Mouse (Mus musculus) CD4-positive, CD25-positive, alpha-beta regulatory T cell, adult 4 months (primary cell): ENCODE data around the gene Nhs. TPM values are rescaled to one million over a fixed set of nuclear protein-coding genes. Genes with fewer than 3 reads are reported as not detected.

ENCODE experiments used
- ATAC-seq: one replicate; pipeline ENCODE4 v1.8.0; 2017
- polyA plus RNA-seq, 2 experiments: library from polyadenylated mRNA; unstranded; fragments of 100-300 nt; shearing (Covaris generic); gene quantifications; one replicate each; pipeline ENCODE4 v1.2.1; 2017

Nhs gene
- polyA plus RNA-seq: under 1 TPM in 1 of 2 experiments, not detected in 1; 0.04 TPM

DNA sequence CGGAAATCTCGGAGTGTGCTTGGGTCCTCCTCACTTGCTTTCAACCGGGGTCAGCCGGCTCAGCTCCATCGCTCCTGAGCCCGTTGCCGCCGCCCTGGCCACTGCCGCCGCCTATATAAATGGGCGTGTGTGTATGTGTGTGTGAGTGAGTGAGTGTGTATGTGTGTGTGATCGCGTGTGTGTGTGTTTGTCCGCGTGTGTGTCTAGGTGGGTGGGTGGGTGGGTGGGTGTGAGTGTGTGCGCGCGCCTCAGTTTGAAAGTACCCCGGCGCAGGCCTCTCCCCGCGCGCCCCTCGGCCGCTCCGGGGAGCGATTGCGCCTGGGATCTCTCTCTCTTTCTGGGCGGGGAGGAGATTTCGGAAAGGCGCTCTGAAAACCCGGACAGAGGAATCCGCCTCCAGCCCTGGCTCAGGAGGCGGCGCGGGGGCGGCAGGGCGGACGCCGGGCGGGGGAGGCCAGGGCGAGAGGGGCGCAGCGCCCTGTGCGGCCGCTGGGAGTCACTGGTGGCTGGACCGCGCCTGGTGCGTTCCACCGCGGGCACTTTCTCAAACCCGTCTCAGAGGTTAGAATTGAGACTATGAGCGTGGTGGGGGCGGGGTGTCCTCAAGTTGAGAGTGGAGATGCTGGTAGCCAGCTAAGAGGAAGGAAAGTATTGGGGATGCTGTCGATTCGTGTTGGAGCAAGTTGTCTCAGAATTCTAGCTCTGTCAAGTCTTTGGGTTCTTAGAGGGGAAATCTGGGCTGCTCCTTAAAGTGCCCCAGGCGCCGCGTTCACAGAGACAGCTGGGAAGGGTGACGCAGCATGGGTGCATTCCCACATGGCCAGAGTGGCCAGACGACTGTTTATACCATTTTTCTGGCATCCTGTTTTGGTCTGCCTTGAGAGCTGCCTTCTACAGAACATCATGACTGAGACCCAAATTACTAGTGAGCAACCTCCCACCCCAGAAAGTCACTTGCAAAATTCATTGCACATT lies at the start of gene Nhs:
Nhs (minus strand) TSS at position 94 of the 975 bp plus-strand sequence.
- ATAC-seq: no peak

DNA sequence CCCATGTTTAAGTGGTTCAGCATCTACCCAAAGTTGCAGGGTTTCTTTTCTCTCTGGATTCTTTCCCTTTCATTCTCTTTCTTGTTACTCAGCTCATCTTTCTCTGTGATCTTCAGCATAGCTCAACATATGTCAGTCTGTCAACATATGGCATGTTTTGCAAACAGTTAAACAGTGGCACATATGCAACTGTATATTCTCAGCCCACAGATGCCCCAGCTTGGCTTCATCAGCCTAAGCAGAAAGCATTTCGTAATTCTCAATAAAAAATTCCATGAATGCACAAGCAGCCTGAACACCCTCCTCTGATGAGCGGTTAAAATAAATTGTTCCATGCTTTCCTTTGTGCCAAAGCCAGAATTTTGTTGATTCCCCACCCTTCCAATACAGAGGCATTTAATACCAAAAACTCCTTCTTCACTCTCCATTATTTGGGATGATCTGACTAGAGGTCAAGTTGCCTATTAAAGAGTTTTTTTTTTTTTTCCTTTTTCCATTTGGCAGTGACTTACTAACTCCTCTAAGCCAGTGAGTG lies 46.9 kb upstream of the Nhs start:
- ATAC-seq: no peak

DNA sequence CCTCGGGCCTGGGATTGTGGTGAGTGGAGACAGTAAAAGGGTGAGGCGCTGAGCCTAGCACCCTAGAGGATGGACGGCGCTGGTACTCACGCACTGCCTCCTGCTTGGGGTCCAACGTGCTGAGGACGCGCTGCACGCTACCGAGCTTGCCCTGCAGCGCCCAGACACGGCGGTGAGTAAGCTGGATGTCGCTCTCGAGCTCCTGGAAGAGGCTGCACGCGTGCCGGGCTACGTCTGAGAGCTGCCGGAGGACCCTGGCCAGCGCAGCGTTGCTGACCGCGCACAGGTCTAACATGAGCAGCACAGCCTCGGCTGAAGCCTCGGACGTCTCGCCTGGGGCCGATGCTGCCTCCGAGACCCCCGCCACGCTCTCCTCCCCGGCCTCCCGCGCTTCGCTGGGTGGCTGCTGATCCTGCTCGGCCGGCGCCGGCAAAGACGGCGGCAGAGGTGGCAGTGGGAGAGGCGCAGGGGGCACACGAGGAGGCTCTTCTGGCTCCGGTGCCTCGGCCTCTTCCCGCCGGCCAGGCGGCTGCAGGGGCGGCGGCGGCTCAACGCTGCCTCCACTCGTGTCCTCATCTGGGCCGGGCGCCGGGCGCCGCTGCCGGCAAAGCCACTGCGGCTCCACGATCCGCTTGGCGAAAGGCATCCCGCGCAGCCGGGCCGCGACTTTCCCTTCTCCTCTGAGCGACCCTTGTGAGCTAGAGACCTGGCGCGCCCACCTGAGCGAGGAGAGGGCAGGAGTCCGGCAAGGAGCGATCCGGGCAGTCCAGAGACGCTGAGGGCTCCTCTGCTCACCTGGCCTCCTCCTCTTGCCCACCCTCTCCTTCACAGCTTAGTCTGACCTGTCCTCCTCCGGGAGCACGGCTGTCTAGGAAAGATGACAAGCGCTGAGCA lies 540 bp downstream of the Nhs start:
- ATAC-seq: no peak

DNA sequence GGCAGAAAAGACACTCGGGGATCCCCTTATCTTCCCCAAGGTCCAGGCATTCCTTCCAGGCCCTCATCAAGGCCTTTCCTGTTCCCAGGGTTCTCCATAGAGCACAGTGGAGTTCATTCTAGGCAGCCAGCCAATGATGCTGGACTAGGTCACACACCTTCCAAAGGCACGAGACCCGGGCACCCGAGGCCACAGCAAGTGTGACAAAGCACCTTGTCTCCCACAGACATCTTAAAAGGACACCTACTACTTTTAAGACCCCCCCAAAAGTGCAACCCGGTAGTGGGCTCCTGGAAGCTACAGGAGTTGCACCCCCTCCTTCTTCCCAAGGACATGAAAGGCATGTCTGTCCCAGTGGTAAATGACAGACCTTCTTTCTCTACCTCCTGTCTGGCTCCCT lies 1.4 kb downstream of the Nhs start:
- ATAC-seq: no peak

DNA sequence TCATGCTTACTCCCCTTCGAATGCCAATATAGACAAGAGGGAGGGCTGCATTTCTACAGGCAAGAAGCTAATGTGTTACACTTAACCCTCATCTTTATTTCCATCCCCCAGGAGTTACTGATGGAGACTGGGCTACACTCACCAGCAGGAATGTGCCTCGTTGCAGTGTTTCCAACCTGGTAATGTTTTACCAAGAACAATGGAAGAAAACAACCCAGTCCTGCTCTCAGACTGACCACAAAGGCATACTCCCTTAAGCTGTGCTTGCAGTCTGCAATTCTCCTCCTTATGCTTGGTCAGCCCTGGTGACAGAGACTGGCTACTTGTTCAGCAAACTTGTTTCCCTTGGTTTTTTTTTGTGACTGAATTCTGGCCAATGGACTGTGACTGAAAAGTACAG lies 21.7 kb downstream of the Nhs start:
- ATAC-seq: no peak

GRCm38 (mm10) chrX:162113257-162113656 lies 46.3 kb downstream of the Nhs start:
- ATAC-seq: no peak

- ATAC-seq: no peak
These were observed 56.6 kb downstream of the Nhs start for GRCm38 (mm10) chrX:162102802-162103434.

DNA sequence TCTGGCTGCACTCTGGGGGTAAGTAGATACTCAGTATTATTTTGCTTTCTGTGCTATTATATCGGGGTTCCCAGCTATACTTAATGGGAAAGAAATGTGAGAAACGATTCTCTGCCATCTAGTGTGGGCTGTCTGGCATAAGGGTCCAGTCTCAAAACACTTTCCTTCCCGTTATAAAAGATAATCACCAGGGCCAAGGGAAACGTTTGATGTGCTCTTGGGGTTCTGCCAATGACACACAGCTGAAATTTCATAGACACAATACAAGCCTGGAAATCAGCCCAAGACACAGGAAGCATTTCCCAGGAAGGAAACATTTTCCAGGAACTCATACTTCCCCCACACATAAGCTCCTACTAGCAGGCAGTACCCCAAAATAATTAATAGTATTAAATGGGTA lies 61.2 kb downstream of the Nhs start:
- no peak for ATAC-seq

- no peak for ATAC-seq
These were observed 72.2 kb downstream of the Nhs start for GRCm38 (mm10) chrX:162087291-162087690.

GRCm38 (mm10) chrX:162085897-162086200 lies 73.7 kb downstream of the Nhs start:
- no peak for ATAC-seq

DNA sequence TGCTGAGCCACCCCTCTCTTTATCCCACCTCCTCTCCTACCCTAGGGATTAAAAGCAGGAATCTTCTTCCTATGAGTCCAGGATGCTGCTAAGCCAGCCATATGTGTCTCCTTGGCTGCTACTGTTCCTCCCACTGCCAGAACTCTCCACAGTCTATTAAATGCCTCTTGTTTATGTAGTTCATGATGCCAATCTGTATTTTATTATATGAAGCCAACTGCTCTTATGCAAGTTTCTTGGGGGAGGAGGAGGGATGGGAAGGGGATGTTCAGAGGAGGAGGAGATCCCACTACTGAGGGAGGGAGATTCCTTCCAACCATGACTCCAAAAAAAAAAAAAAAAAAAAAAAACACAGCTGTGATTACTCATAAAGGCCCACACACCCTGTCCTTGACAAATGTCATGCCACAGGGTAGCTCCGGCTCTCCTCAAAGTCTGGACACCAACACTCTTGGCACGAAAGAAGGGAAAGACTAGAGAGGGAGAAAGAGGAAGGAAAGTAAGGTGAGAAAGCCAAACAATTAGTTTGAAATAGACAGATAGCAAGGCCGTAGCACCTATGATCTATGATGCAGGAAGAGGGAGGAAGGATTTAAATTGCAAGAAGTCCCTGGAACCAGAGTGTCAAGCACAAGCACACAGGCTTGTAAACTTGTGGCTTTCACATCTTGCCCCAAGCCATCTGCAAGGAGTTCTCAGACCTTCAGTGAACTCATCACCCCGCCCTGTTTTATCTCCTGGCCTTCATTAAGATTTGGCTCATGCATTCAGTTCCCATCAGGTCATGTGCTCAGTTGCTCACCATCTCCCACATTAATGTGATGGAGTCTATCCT lies 74.3 kb downstream of the Nhs start:
- ATAC-seq: no peak

DNA sequence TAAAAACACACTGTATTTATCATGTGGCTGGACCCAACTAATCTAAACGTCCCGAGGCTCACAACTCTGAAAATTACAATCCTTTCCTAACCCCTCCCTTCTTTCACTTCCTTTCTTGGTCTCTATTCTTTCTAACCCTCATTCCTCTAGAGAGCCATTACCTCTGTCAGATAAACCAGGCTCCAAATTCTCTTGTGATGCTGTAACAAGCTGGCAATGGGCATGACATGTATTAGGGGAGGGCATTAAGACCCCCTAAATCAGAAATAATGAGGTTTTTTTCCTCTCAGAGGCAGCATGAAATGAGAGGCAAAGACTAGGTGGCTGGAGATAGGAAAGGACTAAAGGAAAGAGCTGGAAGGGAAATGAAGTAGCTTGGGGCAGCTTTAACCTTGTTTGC lies 96.4 kb downstream of the Nhs start:
- ATAC-seq: no peak

GRCm38 (mm10) chrX:162055635-162056034 lies 103.9 kb downstream of the Nhs start:
- no peak for ATAC-seq

GRCm38 (mm10) chrX:162053566-162053965 lies 106.0 kb downstream of the Nhs start:
- ATAC-seq: no peak

DNA sequence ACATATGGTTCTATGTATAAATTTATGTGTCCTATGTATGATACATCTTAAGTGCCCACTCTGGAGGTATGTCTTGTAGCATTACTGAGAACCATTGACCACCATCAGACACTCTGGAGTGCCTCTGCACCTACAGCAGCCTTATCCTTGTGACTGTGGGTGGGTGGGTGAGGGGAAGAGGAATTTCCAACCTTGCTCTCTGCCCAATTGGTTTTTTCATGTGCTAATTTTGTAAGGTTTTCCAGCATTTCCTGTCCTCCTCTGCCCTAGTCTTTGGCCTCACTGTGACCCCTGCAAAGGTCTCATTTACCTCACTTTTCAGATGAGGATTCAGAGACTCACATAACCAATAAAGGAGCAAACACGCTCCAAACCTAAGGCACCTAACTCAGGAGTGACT lies 107.0 kb downstream of the Nhs start:
- ATAC-seq: no peak

GRCm38 (mm10) chrX:162049616-162050015 lies 109.9 kb downstream of the Nhs start:
- ATAC-seq: no peak

DNA sequence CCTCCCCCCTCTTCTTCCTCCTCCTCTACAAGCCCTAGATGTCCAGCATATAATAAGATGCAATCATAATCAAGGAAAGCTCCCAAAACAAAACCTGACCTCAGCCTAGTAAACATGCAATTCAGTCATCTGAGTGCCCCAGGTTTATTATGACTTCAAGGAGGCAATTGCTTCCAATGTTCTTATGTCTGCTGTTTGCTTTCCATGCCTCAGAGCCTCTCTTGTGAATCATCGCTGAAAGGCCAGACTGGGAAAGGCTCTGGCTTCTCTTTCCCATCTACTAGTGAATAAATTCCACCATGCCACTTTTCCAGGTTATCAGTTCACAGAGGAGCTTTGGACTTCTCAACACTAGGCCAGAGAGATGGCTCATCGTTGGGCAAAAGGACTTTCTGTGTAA lies 114.0 kb downstream of the Nhs start:
- no peak for ATAC-seq

DNA sequence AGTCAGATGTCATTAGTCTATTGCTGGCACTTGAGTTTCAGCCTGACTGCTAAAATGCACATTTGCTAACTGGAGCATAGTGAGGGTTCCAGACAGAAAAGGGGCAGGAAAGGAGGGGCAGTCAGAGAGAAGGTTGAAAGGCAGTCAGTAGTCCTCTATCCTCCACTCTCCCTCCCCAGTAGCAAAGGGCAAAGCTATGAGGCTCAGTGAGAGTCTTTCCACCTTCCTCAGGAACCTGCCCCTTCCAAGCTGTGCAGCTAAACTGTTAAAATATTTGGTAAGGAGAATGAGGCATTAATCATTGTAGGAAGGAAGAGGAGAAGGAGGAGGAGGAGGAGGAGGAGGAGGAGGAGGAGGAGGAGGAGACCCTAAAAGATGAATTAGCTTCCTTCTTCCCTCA lies 115.4 kb downstream of the Nhs start:
- ATAC-seq: no peak

DNA sequence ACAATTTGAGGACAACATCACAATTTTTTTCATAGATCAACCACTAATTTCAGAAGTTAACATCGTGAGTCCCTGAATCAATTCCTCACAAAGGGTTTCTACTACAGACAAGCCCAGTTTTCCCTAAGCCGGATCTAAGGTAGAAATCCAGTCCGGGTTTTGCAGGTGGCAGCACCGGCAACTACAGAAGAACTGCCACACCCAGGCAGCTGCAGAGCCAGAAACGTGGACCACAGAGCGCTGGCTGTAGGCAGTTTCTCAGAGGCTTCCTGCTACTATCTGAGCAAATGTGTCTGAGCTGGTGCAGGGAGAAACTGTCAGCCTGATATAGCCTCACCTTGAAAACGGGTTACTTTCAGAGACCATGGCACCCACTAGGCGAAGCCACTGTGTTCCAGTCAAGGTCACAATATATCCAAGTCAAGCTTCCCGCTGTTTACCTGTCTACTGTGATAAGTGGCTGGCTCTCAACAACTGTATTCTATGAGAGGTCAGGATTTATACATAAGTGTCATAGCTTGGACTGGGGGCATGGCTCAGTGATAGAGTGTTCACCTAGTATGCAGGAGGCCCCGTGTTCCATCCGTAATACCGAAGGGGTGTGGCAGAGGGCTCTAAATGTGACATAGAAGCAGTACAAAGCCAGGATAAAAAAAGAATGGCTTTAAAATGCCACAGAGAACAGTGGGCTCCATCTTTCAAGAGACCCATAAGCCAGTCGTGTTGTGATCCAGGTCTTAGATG lies 134.1 kb downstream of the Nhs start:
- no peak for ATAC-seq

- no peak for ATAC-seq
These were observed 137.8 kb downstream of the Nhs start for GRCm38 (mm10) chrX:162021724-162022123.

DNA sequence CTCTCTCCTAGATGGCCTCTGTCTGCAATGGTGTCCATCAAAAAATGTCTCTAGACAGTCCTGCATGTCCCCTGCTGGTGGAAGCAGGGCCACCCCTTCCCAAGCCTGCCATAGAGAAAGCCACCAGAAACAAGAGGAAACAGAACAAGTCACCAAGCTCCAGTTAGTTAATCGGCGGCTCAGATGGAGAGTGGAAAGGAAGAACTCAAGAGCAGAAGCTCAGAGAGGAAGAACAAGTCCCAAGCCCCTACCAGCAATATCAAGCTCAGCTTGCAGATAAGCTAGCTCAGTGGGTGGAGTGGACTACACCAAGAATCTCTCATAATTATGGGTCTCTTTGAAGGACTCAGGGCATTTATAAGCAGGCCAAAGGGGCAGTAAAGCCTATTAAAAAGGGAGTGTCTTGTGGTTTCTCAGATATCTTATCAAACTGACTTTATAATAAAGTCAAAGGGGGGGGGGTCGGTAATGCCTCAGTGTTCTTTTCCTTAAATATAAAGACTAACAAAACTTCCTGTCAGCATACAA lies 139.4 kb downstream of the Nhs start:
- no peak for ATAC-seq
